Mouse (Mus musculus) stomach, embryonic 16.5 days (tissue): ENCODE data around the gene Ran. TPM values are rescaled to one million over a fixed set of nuclear protein-coding genes. Genes with fewer than 3 reads are reported as not detected.
A peak's percentile ranks its signal among the peaks of the same experiment; 100 is the strongest.

ENCODE experiments used
- ATAC-seq: fragments of 200-750 bp; cut with Nextera tagmentation; 2 replicates; pipeline ENCODE4 v1.8.0; 2017; ENCODE audit warnings: moderate number of reproducible peaks, moderate TSS enrichment; ENCODE audit not compliant: insufficient read depth, low FRiP score
- H3K27ac ChIP-seq: fragments of 300-500 bp; sonication (generic); 2 replicates; pipeline ENCODE4 v1.5.1; 2014; ENCODE audit warnings: low read length
- H3K27me3 ChIP-seq: fragments of 300-500 bp; sonication (generic); 2 replicates; pipeline ENCODE4 v1.6.1; 2014; ENCODE audit warnings: low read length, control low read depth, mixed read lengths; ENCODE audit not compliant: control insufficient read depth, insufficient read depth
- H3K36me3 ChIP-seq: fragments of 300-500 bp; sonication (generic); 2 replicates; pipeline ENCODE4 v1.6.1; 2014; ENCODE audit warnings: low read length; ENCODE audit not compliant: control insufficient read depth, insufficient read depth
- H3K4me1 ChIP-seq: fragments of 300-500 bp; sonication (generic); 2 replicates; pipeline ENCODE4 v1.6.1; 2014; ENCODE audit warnings: low read length, control low read depth, mixed read lengths; ENCODE audit not compliant: control insufficient read depth, insufficient read depth
- H3K4me2 ChIP-seq: fragments of 300-500 bp; sonication (generic); 2 replicates; pipeline ENCODE4 v1.6.1; 2014; ENCODE audit warnings: low read depth, low read length, mixed read lengths
- H3K4me3 ChIP-seq: fragments of 300-500 bp; sonication (generic); replicated peaks from 2 replicates; pipeline ENCODE4 v1.5.1; 2014; ENCODE audit warnings: mild to moderate bottlenecking, low read length
- H3K9ac ChIP-seq: fragments of 300-500 bp; sonication (generic); 2 replicates; pipeline ENCODE4 v1.6.1; 2014; ENCODE audit warnings: low read length
- H3K9me3 ChIP-seq: fragments of 300-500 bp; sonication (generic); replicated peaks from 2 replicates; pipeline ENCODE4 v1.6.1; 2016; ENCODE audit warnings: low read length, control low read depth; ENCODE audit not compliant: control insufficient read depth
- WGBS: fragments of 180-500 bp; shearing (Covaris S2); extraction: QIAGEN DNeasy Blood & Tissue Kit; methylation state at CpG from one replicate; pipeline ENCODE4 v1.1.7; 2014; 5-methylcytosine and 5-hydroxymethylcytosine counted together
- polyA plus RNA-seq: library from polyadenylated mRNA; unstranded; fragments of >200 nt; fragmentation: Nextera tagmentation; extraction: Ambion mirVana; gene quantifications from 2 replicates; pipeline ENCODE4 v1.2.1, GENCODE M21; 2015

Gene Ran
- polyA plus RNA-seq, 1 experiment from 2014 or later = 484 TPM

DNA sequence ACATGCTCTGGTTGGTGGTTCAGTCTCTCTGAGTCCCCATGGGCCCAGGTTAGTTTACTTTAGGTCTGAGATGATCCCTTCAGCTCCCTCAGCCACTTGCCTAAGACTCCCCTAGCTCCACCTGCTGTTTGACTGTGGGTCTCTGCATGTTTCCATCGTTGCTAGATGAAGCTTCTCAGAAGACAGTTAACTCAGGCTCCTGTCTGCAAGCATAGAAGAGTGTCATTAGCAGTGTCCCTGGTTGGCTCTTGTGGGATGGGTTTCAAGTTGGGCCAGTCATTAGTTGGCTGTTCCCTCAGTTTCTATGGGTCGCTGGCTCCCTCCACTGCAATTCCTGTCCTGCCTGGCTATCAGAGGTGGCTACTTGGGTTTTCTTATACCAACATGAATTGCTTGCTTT is 5.2 kb downstream of the Ran start:
- no peaks in the 10 kb centered on the region for H3K9me3 ChIP-seq
- no peak overlapping the region for H3K27ac ChIP-seq
- no peaks in the 10 kb centered on the region; the same call in 1 of the 2 replicates for H3K36me3 ChIP-seq
- no peak for ATAC-seq
- 42% methylated on average over 2 of the region's 2 CpGs for WGBS
- H3K4me3 ChIP-seq = no peak overlapping the region
- H3K9ac ChIP-seq = no peak overlapping the region
- H3K4me1 ChIP-seq = peaks cover 6% of the 10 kb centered on the region; the same call in 1 of the 2 replicates
- H3K27me3 ChIP-seq = no peaks in the 10 kb centered on the region
- no peak overlapping the region for H3K4me2 ChIP-seq

DNA sequence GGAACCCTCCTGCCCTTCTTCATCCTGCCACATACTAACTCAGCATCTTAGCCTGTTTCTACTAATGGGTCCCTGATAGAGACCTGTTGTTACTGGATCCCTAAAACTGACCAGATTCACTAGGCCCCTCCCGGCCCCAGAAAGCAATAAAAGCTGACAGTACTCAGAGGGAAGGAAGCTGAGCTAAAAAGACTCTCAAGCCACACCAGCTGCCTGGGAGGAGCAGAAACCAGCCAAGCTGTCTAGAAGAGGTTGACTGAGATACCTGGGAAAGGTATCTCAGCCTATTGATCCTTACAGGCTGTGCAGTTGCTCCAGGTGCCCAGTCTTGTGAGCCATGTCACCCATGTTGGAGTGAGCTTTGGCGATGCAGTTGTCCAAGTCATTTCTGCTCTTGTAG is 5.9 kb downstream of the Ran start:
- Histone ChIP-seq H3K27me3 (no peaks in the 10 kb centered on the region), H3K4me3 (no peak overlapping the region), H3K9ac (no peak overlapping the region), H3K4me1 (peaks cover 6% of the 10 kb centered on the region; the same call in 1 of the 2 replicates), H3K27ac (no peak overlapping the region), H3K9me3 (no peaks in the 10 kb centered on the region), H3K4me2 (no peak overlapping the region), H3K36me3 (no peaks in the 10 kb centered on the region; the same call in 1 of the 2 replicates)
- ATAC-seq = no peak
- WGBS = 81% methylated on average over 2 of the region's 2 CpGs

DNA sequence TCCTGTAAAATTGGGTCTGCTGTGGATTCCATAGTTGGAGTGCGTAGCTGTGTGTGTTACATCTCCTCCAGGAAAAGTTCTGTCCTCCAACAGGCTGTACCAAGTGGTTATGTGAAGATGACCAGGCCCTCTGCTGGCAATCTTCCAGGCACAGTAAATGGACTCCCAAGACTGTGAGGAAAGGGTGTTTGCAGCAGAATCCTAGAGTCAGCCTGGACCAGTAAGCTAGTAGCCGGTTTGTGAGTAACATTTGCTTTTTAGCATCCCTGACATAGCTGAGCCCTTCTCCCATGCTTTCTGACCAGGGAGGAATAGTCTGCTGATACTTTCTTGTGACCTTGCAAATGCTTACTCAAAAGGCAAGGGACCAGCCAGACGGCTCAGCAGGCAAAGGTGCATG is 6.3 kb downstream of the Ran start:
- H3K4me3 ChIP-seq = no peak overlapping the region
- H3K36me3 ChIP-seq = no peaks in the 10 kb centered on the region; the same call in 1 of the 2 replicates
- no peak overlapping the region for H3K4me2 ChIP-seq
- no peaks in the 10 kb centered on the region for H3K27me3 ChIP-seq
- H3K9me3 ChIP-seq = no peaks in the 10 kb centered on the region
- no peak overlapping the region for H3K9ac ChIP-seq
- no peak for ATAC-seq
- H3K4me1 ChIP-seq = peaks cover 6% of the 10 kb centered on the region; the same call in 1 of the 2 replicates
- no peak overlapping the region for H3K27ac ChIP-seq
- 77% methylated on average over 3 of the region's 3 CpGs for WGBS

DNA sequence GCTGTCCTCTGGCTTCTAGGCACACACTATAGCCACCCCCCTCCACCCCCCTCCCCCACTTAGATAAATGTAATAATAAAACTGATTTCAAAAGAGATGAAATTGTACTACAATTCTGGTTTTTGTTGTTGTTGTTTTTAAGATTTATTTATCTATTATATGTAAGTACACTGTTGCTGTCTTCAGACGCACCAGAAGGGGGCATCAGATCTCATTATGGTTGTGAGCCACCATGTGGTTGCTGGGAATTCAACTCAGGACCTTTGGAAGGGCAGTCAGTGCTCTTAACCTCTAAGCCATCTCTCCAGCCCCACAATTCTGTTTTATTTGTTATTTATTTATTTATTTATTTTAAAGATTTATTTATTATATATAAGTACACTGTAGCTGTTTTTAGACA is 6.8 kb downstream of the Ran start:
- H3K4me2 ChIP-seq = no peak overlapping the region
- peaks cover 3% of the 10 kb centered on the region; the same call in 1 of the 2 replicates for H3K4me1 ChIP-seq
- H3K4me3 ChIP-seq = no peak overlapping the region
- WGBS = 80% methylated on average over 1 of the region's 1 CpGs
- no peak overlapping the region for H3K27ac ChIP-seq
- H3K9ac ChIP-seq = no peak overlapping the region
- ATAC-seq = no peak
- no peaks in the 10 kb centered on the region for H3K9me3 ChIP-seq
- H3K36me3 ChIP-seq = no peaks in the 10 kb centered on the region; the same call in 1 of the 2 replicates
- H3K27me3 ChIP-seq = no peaks in the 10 kb centered on the region

DNA sequence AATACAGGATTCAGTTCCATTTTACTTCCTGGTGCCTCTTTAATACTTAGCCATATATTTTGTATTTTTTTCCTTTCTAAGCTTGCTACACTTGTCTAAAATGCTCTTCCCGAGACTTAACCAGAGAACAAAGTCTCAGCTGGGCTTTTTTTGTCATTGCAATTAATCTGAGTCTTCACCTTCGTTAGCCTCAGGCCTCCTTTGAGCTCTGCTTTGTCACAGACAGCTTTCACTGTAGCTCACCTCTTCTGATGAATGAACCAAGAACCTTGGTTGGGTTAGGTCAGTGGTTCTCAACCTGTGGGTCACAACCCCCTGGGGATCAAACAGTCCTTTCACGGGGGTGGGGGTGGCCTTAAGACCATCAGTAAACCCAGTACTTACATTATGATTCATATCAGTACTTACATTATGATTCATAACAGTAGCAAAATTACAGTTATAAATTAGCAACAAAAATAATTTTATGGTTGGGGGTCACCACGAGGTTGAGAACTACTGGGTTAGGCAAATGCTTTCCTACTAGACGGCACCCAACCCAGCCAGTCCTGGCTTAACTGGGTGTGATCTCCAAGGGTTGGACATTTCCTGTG is 9.4 kb downstream of the Ran start:
- Histone ChIP-seq H3K27ac (no peak overlapping the region), H3K27me3 (no peaks in the 10 kb centered on the region), H3K4me3 (no peak overlapping the region), H3K9ac (no peak overlapping the region), H3K4me1 (no peaks in the 10 kb centered on the region), H3K4me2 (no peak overlapping the region), H3K36me3 (no peaks in the 10 kb centered on the region), H3K9me3 (no peaks in the 10 kb centered on the region)
- ATAC-seq = no peak
- WGBS = 76% methylated on average over 5 of the region's 5 CpGs

DNA sequence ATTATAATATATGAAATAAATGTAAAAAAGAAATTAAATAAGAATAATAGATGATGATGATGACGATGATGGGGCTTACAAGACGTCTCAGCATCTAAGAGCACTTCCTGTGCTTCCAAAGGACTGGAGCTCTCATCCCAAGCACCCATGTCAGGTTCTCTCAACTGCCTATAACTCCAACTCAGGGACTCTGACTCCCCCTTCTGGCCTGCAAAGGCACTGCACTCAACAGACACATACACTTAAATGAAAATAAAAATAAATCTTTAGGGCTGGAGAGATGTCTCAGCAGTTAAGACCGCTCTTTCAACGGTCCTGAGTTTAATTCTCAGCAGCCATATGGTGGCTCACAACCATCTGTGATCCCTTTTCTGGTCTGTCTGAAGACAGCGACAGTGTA is 16.8 kb downstream of the Ran start:
- no peak for ATAC-seq
- Histone ChIP-seq H3K9me3 (no peaks in the 10 kb centered on the region), H3K27me3 (no peaks in the 10 kb centered on the region), H3K4me1 (no peaks in the 10 kb centered on the region), H3K9ac (no peak overlapping the region), H3K4me2 (no peak overlapping the region), H3K36me3 (no peaks in the 10 kb centered on the region), H3K4me3 (no peak overlapping the region), H3K27ac (no peak overlapping the region)
- 84% methylated on average over 5 of the region's 5 CpGs for WGBS

DNA sequence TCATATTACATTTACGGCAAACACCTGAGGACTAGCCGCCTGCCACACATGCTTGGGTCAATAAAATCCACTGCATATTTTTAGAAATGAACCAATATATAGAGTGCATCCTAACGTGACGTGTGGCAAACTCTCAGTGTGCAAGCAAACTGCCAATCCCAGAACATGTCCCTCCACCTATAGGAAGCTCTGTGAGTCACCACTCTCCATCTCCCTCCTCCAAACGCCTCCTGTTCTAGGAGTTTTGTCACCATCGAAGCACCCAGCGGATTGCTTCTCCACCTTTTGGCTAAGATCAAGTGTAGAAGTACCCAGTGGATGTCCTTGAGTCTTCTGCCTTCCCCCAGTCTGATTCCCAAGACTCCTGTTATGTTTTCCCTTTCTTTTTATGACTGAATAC is 17.9 kb downstream of the Ran start:
- H3K27me3 ChIP-seq = no peaks in the 10 kb centered on the region
- no peaks in the 10 kb centered on the region for H3K4me1 ChIP-seq
- H3K27ac ChIP-seq = no peak overlapping the region
- no peak for ATAC-seq
- no peak overlapping the region for H3K4me3 ChIP-seq
- H3K9me3 ChIP-seq = no peaks in the 10 kb centered on the region
- no peak overlapping the region for H3K9ac ChIP-seq
- no peaks in the 10 kb centered on the region for H3K36me3 ChIP-seq
- 70% methylated on average over 7 of the region's 7 CpGs for WGBS
- no peak overlapping the region for H3K4me2 ChIP-seq

DNA sequence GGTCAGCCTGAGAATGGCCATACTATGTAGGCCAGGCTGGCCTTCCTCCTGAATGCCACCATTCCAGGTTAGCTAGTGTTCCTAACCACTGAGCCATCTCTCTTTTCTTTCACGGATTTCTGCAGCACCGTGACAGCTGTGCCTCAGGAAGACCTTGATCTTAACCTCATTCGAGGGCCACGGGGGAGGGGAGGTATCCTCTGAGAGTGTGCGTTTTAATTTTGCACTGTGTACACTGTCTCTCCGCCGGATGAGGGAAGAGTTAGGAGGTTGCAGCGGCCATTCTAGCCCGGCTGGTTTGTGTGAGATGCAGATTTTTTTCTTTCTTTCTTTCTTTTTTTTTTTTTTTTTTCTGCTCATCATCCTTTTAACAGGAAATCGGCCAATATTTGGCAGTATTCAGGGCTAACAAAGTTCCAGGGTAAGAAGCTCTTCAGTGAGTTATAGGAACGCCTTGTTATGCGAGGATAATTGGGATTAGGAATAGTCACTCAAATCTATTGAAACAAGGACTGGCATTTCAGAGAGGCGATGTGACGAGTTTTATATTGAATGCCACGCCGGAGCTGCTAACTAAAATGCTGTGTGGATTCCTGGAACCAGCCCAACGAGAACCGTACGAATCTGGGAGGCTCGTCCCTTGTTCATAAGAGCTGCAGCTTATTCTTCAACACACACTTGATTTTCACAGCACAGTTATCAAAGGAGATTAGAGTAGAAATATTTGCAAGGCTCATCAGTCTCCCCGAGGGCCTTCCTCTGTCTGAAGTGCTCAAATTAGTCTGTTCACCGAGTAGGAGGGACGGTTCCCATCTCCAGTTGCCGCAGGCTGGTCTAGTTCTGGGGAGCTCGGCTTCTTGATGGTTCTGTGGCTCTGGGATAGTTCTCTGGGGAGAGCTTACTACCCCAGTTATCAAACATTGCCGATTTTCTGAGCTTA is 26.0 kb downstream of the Ran start:
- no peaks in the 10 kb centered on the region for H3K36me3 ChIP-seq
- 50% methylated on average over 26 of the region's 26 CpGs for WGBS
- 0 out of 2 replicates have a peak overlapping the region, but pooled peaks have one; percentile 11 for H3K9ac ChIP-seq
- no peak overlapping the region for H3K4me3 ChIP-seq
- ATAC-seq = no peak
- H3K9me3 ChIP-seq = no peaks in the 10 kb centered on the region
- H3K4me2 ChIP-seq = no peak overlapping the region
- H3K27ac ChIP-seq = no peak overlapping the region
- no peaks in the 10 kb centered on the region for H3K27me3 ChIP-seq
- no peaks in the 10 kb centered on the region for H3K4me1 ChIP-seq

DNA sequence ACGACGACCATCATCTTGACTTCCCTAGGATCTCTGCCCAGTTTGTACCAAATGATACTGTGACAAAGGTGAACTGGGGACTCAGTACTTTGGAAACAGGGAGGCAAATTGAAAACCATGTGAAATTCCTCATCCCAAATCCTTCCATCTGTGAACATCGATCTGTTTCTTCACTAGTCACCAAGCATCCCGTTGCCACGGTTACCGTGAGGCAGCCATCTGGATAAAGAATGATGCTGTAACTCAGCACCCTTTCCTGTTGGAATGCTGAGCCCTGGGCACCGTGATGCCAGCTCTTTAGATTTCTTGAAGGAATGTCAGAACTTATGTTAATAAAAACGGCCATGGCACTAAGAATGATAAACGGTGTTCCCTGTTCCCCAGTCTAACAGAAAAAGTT is 29.5 kb downstream of the Ran start:
- no peak overlapping the region for H3K4me3 ChIP-seq
- 78% methylated on average over 9 of the region's 9 CpGs for WGBS
- H3K4me2 ChIP-seq = no peak overlapping the region
- no peak overlapping the region for H3K27ac ChIP-seq
- H3K4me1 ChIP-seq = no peaks in the 10 kb centered on the region
- no peaks in the 10 kb centered on the region for H3K36me3 ChIP-seq
- no peak for ATAC-seq
- no peak overlapping the region for H3K9ac ChIP-seq
- H3K27me3 ChIP-seq = no peaks in the 10 kb centered on the region
- H3K9me3 ChIP-seq = no peaks in the 10 kb centered on the region
